Mouse (Mus musculus): ENCODE data around the gene Fermt2. TPM values are rescaled to one million over a fixed set of nuclear protein-coding genes. Genes with fewer than 3 reads are reported as not detected.

Fermt2 gene
- 100 to 1,000 TPM; 210 to 227 TPM for total RNA-seq (2021)
- long read RNA-seq, experiment 1, transcript Fermt2-201 (15 exons, 3,293 nt) = major isoform, 68 of 164 reads
- long read RNA-seq, experiment 1, partial matches to known transcripts = 42 of 164 reads
- long read RNA-seq, experiment 1, other reads (novel, unspliced or antisense) = 54 of 164 reads
- long read RNA-seq, experiment 2, transcript Fermt2-201 (15 exons, 3,293 nt) = major isoform, 80 of 220 reads
- long read RNA-seq, experiment 2, partial matches to known transcripts = 38 of 220 reads
- long read RNA-seq, experiment 2, other reads (novel, unspliced or antisense) = 102 of 220 reads

- DNase-seq (ENCODE audit: low spot score in 2 of 2) = peak; percentile 84 to 91
Observed at GRCm38 (mm10) chr14:45529411-45530363, at the start of gene Fermt2. Gene Fermt2, minus strand, starts transcription at chr14:45530118.

GRCm38 (mm10) chr14:45566066-45566937 is 36.4 kb upstream of the Fermt2 start:
- peak; percentile 38 to 58 for DNase-seq (ENCODE audit: low spot score in 2 of 2)

- peak; percentile 55 to 80 for DNase-seq (ENCODE audit: low spot score in 2 of 2)
Observed at GRCm38 (mm10) chr14:45565216-45566065, 35.5 kb upstream of the Fermt2 start.

- DNase-seq (ENCODE audit: low spot score in 2 of 2) = peak in 1 of 2 experiments; percentile 75
Observed at GRCm38 (mm10) chr14:45563577-45563976, 33.7 kb upstream of the Fermt2 start.

- no peak for DNase-seq (ENCODE audit: low spot score in 2 of 2)
Observed at GRCm38 (mm10) chr14:45561681-45562080, 31.8 kb upstream of the Fermt2 start.

GRCm38 (mm10) chr14:45559018-45559417 is 29.1 kb upstream of the Fermt2 start:
- no peak for DNase-seq (ENCODE audit: low spot score in 2 of 2)

- DNase-seq (ENCODE audit: low spot score in 2 of 2) = peak in 1 of 2 experiments; percentile 29
Observed at GRCm38 (mm10) chr14:45554336-45554735, 24.4 kb upstream of the Fermt2 start.

- peak; percentile 54 to 78 for DNase-seq (ENCODE audit: low spot score in 2 of 2)
Observed at GRCm38 (mm10) chr14:45553854-45554253, 23.9 kb upstream of the Fermt2 start.

GRCm38 (mm10) chr14:45552431-45552830 is 22.5 kb upstream of the Fermt2 start:
- DNase-seq (ENCODE audit: low spot score in 2 of 2) = no peak

- DNase-seq (ENCODE audit: low spot score in 2 of 2) = no peak
Observed at GRCm38 (mm10) chr14:45551121-45551768, 21.3 kb upstream of the Fermt2 start.

GRCm38 (mm10) chr14:45550010-45550647 is 20.2 kb upstream of the Fermt2 start:
- no peak for DNase-seq (ENCODE audit: low spot score in 2 of 2)

GRCm38 (mm10) chr14:45548118-45548517 is 18.2 kb upstream of the Fermt2 start:
- no peak for DNase-seq (ENCODE audit: low spot score in 2 of 2)

- DNase-seq (ENCODE audit: low spot score in 2 of 2) = no peak
Observed at GRCm38 (mm10) chr14:45544905-45545304, 15.0 kb upstream of the Fermt2 start.

GRCm38 (mm10) chr14:45544026-45544425 is 14.1 kb upstream of the Fermt2 start:
- DNase-seq (ENCODE audit: low spot score in 2 of 2) = no peak

- peak; percentile 42 to 76 for DNase-seq (ENCODE audit: low spot score in 2 of 2)
Observed at GRCm38 (mm10) chr14:45539659-45540468, 9.9 kb upstream of the Fermt2 start.

GRCm38 (mm10) chr14:45530364-45531345 is 737 bp upstream of the Fermt2 start:
- no peak for DNase-seq (ENCODE audit: low spot score in 2 of 2)

- no peak for DNase-seq (ENCODE audit: low spot score in 2 of 2)
Observed at GRCm38 (mm10) chr14:45528861-45529260, 1.1 kb downstream of the Fermt2 start.
